Mouse (Mus musculus) forelimb bud, embryonic 11.5 days (tissue): ENCODE results near the gene Lingo4.

Source experiments
- DNase-seq: peaks from one replicate; pipeline ENCODE4 v3.0.0-alpha.2; 2012; ENCODE audit warnings: low read depth, low spot score

Lingo4 gene

GRCm38 (mm10) chr3:94387391-94387790, 10.9 kb upstream of the Lingo4 start:
- DNase-seq = no peak

DNA sequence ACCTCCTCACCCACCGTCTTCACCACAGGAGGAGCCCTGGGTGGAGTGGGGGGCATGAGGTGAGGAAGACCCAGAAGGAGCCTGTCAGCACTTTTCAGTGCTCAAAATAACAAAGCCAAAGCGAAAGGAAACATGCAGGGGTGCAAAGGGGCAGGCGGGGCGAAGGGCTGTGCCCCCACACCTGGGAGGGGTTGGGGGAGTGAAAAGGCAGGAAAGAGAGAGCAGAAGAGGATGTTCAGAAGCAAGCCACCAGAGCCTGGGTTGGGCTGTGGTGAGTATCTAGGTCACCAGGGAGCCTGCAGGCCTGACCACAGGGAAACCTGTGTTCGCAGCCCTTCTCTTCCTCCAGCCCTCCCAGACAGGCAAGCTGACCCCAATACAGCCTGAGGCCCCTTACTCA, 10.3 kb upstream of the Lingo4 start:
- no peak for DNase-seq

DNA sequence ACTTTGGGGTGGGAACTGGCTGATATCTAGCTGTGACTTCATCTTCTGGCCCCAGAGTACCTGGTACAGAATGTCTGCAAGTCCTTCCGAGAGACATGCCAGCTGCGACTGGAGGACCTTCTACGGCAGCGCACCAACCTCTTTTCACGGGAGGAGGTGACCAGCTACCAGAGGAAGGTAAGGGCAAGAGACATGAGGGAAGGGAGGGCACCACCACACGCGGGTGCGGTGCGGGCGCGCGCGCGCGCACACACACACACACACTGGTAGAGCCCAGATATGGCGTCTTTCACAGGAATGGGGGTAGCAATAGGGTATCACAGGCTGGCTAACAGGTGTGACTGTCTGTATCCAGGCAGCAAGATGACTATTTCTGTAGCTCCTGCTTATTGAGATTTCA, 8.9 kb upstream of the Lingo4 start:
- DNase-seq = no peak

GRCm38 (mm10) chr3:94391001-94391400, 7.3 kb upstream of the Lingo4 start:
- no peak for DNase-seq

DNA sequence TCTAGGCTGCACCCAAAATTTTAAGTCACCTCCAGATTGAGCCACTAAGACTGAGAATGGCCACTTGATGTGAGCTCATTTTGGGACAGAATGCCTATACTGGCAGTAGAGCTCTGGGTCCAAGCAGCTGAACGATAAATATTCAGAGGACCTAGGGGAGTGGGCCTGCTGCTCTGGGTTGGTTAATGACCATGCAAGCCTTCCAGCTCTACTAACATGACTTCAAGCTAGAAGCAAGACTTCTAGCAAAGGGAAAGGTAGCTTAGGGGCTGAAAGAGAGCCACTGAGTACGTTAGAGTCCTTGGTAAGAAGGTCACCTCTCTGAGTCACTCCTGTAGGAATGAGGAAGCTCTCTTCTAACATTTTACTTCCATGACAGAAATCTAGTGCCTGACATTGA, 6.2 kb upstream of the Lingo4 start:
- DNase-seq = no peak

DNA sequence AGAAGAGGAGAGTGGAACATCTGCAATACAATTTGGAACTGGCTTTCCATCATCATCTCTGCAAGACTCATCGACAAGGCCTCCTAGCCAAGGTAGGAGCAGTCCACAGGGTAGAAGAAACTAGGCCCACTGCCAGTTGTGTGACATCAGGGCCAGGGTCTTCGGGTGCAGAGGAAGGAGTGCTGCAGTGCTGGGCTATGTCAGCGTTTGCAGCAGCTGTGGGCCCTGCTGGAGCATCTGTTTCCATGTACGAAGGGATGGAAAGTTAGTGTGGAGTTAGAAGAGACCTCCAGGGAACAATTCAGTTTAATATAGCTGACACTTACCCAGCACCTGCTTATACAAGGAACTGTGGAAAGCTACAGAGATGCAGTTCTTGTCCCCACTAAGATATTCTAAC, 5.3 kb upstream of the Lingo4 start:
- DNase-seq = no peak

DNA sequence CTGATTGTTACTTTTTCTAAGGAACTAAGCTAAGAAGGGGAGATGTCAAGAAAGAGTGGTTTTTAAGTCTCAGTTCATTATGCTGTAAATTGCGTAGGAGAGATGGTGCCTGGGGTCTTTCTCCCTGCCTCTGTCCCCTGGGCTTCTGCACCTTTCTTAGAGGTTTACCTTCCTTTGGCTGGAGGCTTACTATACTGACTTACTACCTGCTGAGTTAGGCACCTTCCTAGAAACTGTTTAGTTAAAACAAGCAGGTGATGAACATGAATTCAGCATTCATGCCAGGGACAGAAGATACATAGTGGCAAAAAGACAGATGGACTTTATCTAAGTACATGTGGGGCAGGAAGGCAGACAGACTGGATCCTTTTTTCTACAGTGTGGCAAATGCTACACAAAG, 2.0 kb upstream of the Lingo4 start:
- DNase-seq = no peak

GRCm38 (mm10) chr3:94396851-94397250, 1.5 kb upstream of the Lingo4 start:
- DNase-seq = no peak

- DNase-seq = no peak
Measured at GRCm38 (mm10) chr3:94398943-94399481, 695 bp downstream of the Lingo4 start.

- DNase-seq = no peak
Measured at GRCm38 (mm10) chr3:94399663-94400310, 1.5 kb downstream of the Lingo4 start.

- no peak for DNase-seq
Measured at GRCm38 (mm10) chr3:94402451-94402850, 4.1 kb downstream of the Lingo4 start.

DNA sequence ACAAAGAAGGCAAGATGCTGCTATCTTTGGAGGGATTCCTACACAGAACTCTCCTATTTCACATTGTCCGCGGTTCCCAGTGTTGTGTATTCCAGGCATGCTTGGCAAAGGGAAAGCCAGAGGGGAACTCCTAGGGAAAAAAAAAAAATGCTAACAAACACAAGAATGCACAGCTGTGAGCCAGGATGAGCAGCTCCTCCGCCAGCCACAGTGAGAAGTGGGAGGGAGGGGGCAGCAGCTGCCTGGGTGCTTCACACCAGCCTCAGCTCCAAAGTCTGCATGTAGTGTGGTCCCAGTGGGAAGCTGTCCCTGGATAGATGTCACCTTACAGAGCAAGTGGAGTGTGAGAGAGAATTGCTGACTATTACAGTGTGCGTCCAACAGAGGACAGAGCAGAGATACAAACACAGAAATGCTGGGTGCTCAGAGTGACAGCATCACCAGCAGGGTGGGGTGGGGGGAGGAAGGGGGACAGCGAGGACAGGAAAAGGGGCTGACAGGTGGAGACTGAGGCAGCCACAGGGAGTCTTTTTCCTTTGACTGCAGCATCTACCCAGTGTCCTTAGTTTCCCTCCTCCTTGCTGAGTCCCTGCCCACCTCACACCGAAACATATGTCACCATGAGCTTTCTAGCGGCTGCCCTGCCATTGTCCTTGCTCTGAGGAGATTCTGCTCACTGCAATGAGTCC, 6.2 kb downstream of the Lingo4 start:
- DNase-seq = no peak

- DNase-seq = no peak
Measured at GRCm38 (mm10) chr3:94405561-94405960, 7.2 kb downstream of the Lingo4 start.

DNA sequence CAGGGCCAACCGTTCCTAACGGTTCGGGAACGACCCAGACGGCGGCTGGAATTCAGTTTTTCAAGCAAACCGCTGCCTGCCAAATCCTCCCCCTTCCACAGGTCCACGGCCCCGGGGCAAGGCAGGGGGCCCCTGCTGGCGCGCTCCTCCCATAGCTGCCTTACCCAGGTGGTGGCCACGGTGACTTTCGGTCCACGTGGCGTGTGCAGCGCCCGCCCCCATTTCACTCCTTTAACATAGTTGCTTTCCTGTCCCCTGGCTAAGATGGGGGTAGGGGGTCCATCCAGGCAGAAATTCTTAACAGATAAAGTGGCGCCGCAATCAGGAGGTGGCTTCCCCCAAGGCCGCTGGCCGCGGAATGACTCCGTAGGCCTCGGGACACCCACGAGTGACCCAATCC, 14.2 kb downstream of the Lingo4 start:
- no peak for DNase-seq

DNA sequence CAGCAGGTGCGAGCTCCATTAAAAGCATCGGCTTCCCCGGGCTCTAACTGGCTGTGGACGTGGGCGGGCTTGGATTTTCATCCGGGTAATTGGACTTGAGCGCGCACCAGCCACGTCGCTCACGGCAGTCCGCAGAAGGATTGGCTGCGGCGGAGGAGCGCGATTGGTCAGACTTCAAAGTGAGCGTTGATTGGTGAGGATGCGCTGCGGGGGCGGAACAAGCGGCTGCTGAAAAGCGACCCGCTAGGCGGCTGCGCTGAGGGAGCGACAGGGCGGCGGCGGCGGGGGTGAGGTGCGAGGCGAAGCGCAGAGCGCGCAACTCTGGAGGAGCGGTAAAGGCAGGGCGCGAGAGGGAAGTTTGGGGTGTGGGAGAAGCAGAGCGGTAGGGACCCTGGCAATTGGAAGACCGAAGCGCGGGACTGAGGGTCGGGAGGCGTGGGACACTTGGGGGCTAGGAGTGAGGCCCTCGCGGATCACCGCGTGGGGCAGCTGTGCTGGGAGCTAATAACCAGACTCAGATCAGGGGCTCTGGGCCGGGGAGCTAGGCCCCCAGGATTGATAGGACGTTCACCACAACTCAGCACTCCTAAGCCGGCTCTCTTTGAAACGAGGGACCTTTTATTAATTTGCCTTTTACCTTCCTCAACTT, 14.8 kb downstream of the Lingo4 start, which contains the start of gene Tdrkh:
Tdrkh (plus strand) TSS at position 243 of the 649 bp plus-strand sequence.
- DNase-seq = peak; percentile 96

- no peak for DNase-seq
Measured at GRCm38 (mm10) chr3:94430980-94431379, 32.7 kb downstream of the Lingo4 start.

- DNase-seq = no peak
Measured at GRCm38 (mm10) chr3:94434305-94434704, 36.0 kb downstream of the Lingo4 start.

DNA sequence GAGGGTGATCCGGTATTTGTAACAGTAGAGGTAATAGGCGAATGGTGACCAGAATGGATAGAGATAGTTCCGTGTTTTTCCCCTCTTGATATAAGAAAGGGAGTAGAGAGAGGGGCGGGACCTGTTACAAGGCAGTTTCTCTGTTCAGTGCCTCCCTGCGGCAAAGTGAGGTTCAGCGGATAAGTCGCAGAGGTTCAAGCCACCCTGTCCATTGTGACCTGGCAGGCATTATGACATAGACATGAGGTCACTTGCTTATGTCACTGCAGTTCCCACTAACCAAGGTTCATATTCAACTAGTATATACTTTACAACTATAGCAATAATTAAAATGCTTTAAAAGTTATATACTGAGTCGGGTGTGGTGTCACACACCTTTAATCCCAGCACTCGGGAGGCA, 38.1 kb downstream of the Lingo4 start:
- DNase-seq = no peak

DNA sequence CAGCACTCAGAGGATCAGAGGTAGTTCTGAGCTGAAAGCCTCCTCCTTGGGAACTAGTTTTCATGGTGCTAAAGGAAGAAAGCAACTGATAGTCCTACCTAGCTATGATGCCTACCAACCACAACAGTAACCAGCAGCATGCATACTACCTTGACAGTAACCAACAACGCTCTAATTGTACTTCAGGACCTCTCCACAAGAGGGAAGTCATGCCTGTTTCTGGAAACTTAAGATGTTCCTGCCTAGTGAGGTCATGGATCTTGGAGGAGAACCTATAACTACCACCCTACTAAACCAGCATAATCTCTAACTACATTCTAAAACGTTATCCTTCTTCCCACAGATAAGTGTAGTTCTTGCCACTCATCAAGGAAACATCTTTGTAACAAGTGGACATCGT, 42.9 kb downstream of the Lingo4 start:
- no peak for DNase-seq

GRCm38 (mm10) chr3:94442951-94443596, 44.8 kb downstream of the Lingo4 start, which contains the start of gene Mrpl9:
Mrpl9 (plus strand) TSS chr3:94443318.
- peak; percentile 97 for DNase-seq

DNA sequence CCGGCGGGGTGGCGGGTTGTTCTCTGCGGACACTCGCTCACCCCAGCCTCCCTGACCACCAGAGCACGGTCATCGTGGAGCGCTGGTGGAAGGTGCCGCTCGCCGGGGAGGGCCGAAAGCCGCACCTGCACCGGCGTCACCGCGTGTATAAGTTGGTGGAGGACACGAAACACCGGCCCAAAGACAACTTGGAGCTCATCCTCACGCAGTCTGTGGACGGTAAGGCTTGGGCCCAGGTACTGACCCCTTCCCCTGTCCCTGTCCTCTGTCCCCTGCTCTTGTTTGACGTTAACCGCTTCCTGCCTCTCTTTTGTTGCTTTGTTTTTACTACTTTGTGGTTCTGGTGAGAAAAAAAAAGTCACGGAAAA, 45.3 kb downstream of the Lingo4 start, which contains the start of gene Oaz3:
Oaz3 (minus strand) TSS at position 319 of the 368 bp plus-strand sequence.
- DNase-seq = no peak

- no peak for DNase-seq
Measured at GRCm38 (mm10) chr3:94449377-94449776, 51.1 kb downstream of the Lingo4 start.
